In the genomic region with DNA sequence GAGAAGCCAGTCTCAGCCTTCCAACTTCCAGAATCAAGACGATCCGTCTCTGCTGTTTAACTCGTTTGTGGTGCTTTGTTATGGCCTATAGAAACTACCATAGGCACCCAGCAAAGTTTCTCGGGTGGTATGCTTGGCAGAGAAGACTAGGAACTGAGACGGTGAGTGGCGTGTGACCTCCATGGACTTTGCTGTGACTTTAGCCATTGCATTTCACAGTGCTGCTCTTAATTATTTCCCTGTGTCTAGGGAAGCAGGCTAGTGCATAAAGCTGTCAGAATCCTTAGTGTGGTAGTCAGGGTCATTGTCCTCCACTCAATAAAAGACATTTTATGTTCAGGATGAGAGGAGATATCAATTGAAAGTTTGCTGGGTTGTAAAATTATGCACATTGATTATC, we compare ENCODE assay signal across 17 mouse cellular contexts. TPM values are rescaled to one million over a fixed set of nuclear protein-coding genes. Genes with fewer than 3 reads are reported as not detected.
DNase-seq lines count a peak whose midpoint lies in the region; ATAC-seq and TF ChIP-seq lines count a peak whose summit lies in the region.
"Had no signal": no experiment of that assay in that cellular context is flagged by ENCODE, and none has a peak within 500 bp of the region (broad histone marks: within the 10 kb centered on the region; RNA-seq: fewer than 3 reads in every experiment).

No protein-coding gene starts in this region.

- H3K36me3 ChIP-seq in embryonic facial prominence, embryonic 13.5 days, result no peaks in the 10 kb centered on the region
- no peaks in the 10 kb centered on the region for H3K36me3 ChIP-seq in embryonic facial prominence, embryonic 10.5 days (replicated peaks)
- no peaks in the 10 kb centered on the region for H3K36me3 ChIP-seq in midbrain, embryonic 12.5 days
- no peaks in the 10 kb centered on the region for H3K36me3 ChIP-seq in midbrain, embryonic 11.5 days (ENCODE audit: control insufficient read depth, insufficient read depth, low read length)
- H3K36me3 ChIP-seq in hindbrain, embryonic 13.5 days, result no peaks in the 10 kb centered on the region
- no peaks in the 10 kb centered on the region for H3K36me3 ChIP-seq in stomach, embryonic 15.5 days
- H3K36me3 ChIP-seq: forebrain, embryonic 15.5 days; intestine, embryonic 15.5 days; limb, embryonic 13.5 days had no signal

- H3K4me2 ChIP-seq in embryonic facial prominence, embryonic 13.5 days, result no peak overlapping the region
- no peak overlapping the region for H3K4me2 ChIP-seq in midbrain, embryonic 12.5 days (replicated peaks)
- no peak overlapping the region for H3K4me2 ChIP-seq in midbrain, embryonic 11.5 days
- H3K4me2 ChIP-seq in hindbrain, embryonic 13.5 days, result no peak overlapping the region
- no peak overlapping the region for H3K4me2 ChIP-seq in stomach, embryonic 15.5 days
- H3K4me2 ChIP-seq: forebrain, embryonic 15.5 days; heart, embryonic 11.5 days; intestine, embryonic 15.5 days; limb, embryonic 13.5 days had no signal

- no peak for DNase-seq in embryonic facial prominence, embryonic 10.5 days (ENCODE audit: low spot score)
- no peak for DNase-seq in midbrain, embryonic 11.5 days (ENCODE audit: low spot score, missing footprints)
- DNase-seq in gastrocnemius, adult 2 months, result no peak
- DNase-seq in right cerebral cortex, adult 18-20 months, result no peak
- DNase-seq: adrenal gland, adult 2 months; cerebellum, adult 11-12 months had no signal

- H3K9me3 ChIP-seq in embryonic facial prominence, embryonic 13.5 days, result no peaks in the 10 kb centered on the region
- H3K9me3 ChIP-seq in embryonic facial prominence, embryonic 10.5 days, result no peaks in the 10 kb centered on the region
- no peaks in the 10 kb centered on the region for H3K9me3 ChIP-seq in midbrain, embryonic 12.5 days
- H3K9me3 ChIP-seq in midbrain, embryonic 11.5 days (ENCODE audit: control insufficient read depth, low read length), result no peaks in the 10 kb centered on the region
- no peaks in the 10 kb centered on the region for H3K9me3 ChIP-seq in hindbrain, embryonic 13.5 days
- H3K9me3 ChIP-seq in stomach, embryonic 15.5 days, result no peaks in the 10 kb centered on the region
- H3K9me3 ChIP-seq: forebrain, embryonic 15.5 days; intestine, embryonic 15.5 days; limb, embryonic 13.5 days had no signal

- H3K9ac ChIP-seq in embryonic facial prominence, embryonic 13.5 days, result no peak overlapping the region
- no peak overlapping the region for H3K9ac ChIP-seq in midbrain, embryonic 12.5 days (replicated peaks)
- no peak overlapping the region for H3K9ac ChIP-seq in midbrain, embryonic 11.5 days (ENCODE audit: low read length)
- no peak overlapping the region for H3K9ac ChIP-seq in hindbrain, embryonic 13.5 days
- H3K9ac ChIP-seq in stomach, embryonic 15.5 days, result no peak overlapping the region
- H3K9ac ChIP-seq: forebrain, embryonic 15.5 days; intestine, embryonic 15.5 days; limb, embryonic 13.5 days; liver, embryonic 14.5 days had no signal

- peaks cover 14% of the 10 kb centered on the region for H3K4me1 ChIP-seq in embryonic facial prominence, embryonic 13.5 days
- H3K4me1 ChIP-seq in embryonic facial prominence, embryonic 10.5 days, result peaks cover 18% of the 10 kb centered on the region
- peaks cover 15% of the 10 kb centered on the region for H3K4me1 ChIP-seq in midbrain, embryonic 12.5 days
- no peaks in the 10 kb centered on the region; the same call in 1 of the 2 replicates for H3K4me1 ChIP-seq in midbrain, embryonic 11.5 days (ENCODE audit: control insufficient read depth, insufficient read depth, low read length)
- peaks cover 3% of the 10 kb centered on the region; the same call in 1 of the 2 replicates for H3K4me1 ChIP-seq in hindbrain, embryonic 13.5 days (replicated peaks)
- H3K4me1 ChIP-seq in stomach, embryonic 15.5 days, result no peaks in the 10 kb centered on the region
- H3K4me1 ChIP-seq: intestine, embryonic 15.5 days had no signal

- 45% methylated on average over 6 of the region's 6 CpGs for WGBS in embryonic facial prominence, embryonic 13.5 days
- 49% methylated on average over 6 of the region's 6 CpGs for WGBS in embryonic facial prominence, embryonic 10.5 days
- 58% methylated on average over 6 of the region's 6 CpGs for WGBS in midbrain, embryonic 12.5 days
- WGBS in midbrain, embryonic 11.5 days, result 58% methylated on average over 6 of the region's 6 CpGs
- 34% methylated on average over 6 of the region's 6 CpGs for WGBS in hindbrain, embryonic 13.5 days
- WGBS in stomach, embryonic 15.5 days, result 72% methylated on average over 6 of the region's 6 CpGs

- no peaks in the 10 kb centered on the region for H3K27me3 ChIP-seq in embryonic facial prominence, embryonic 13.5 days
- H3K27me3 ChIP-seq in embryonic facial prominence, embryonic 10.5 days (replicated peaks; ENCODE audit: low read depth, poor library complexity, severe bottlenecking), result no peaks in the 10 kb centered on the region
- H3K27me3 ChIP-seq in midbrain, embryonic 12.5 days, result no peaks in the 10 kb centered on the region
- H3K27me3 ChIP-seq in midbrain, embryonic 11.5 days (ENCODE audit: control insufficient read depth, insufficient read depth, low read length), result no peaks in the 10 kb centered on the region
- no peaks in the 10 kb centered on the region for H3K27me3 ChIP-seq in hindbrain, embryonic 13.5 days
- H3K27me3 ChIP-seq in stomach, embryonic 15.5 days (replicated peaks), result no peaks in the 10 kb centered on the region
- H3K27me3 ChIP-seq: CH12.LX; forebrain, embryonic 15.5 days; intestine, embryonic 15.5 days; limb, embryonic 13.5 days had no signal

- H3K27ac ChIP-seq in embryonic facial prominence, embryonic 13.5 days, result peak overlapping the region; percentile 48
- H3K27ac ChIP-seq in embryonic facial prominence, embryonic 10.5 days (replicated peaks), result no peak overlapping the region
- peak overlapping the region; percentile 35; the same call in 1 of the 2 replicates for H3K27ac ChIP-seq in midbrain, embryonic 12.5 days (replicated peaks)
- H3K27ac ChIP-seq in midbrain, embryonic 11.5 days (ENCODE audit: low read depth, low read length), result no peak overlapping the region
- H3K27ac ChIP-seq in hindbrain, embryonic 13.5 days, result 0 out of 2 replicates have a peak overlapping the region, but pooled peaks have one; percentile 8
- peak overlapping the region; percentile 71; the same call in 1 of the 2 replicates for H3K27ac ChIP-seq in stomach, embryonic 15.5 days
- no peak overlapping the region for H3K27ac ChIP-seq in gastrocnemius, adult 2 months
- H3K27ac ChIP-seq: forebrain, embryonic 15.5 days; intestine, embryonic 15.5 days; kidney, postnatal 0 days; liver, embryonic 14.5 days had no signal

- no peak overlapping the region for H3K4me3 ChIP-seq in embryonic facial prominence, embryonic 13.5 days
- no peak overlapping the region for H3K4me3 ChIP-seq in embryonic facial prominence, embryonic 10.5 days
- H3K4me3 ChIP-seq in midbrain, embryonic 12.5 days, result no peak overlapping the region
- no peak overlapping the region for H3K4me3 ChIP-seq in midbrain, embryonic 11.5 days (ENCODE audit: low read depth, low read length)
- no peak overlapping the region for H3K4me3 ChIP-seq in hindbrain, embryonic 13.5 days
- no peak overlapping the region for H3K4me3 ChIP-seq in stomach, embryonic 15.5 days (replicated peaks)
- no peak overlapping the region for H3K4me3 ChIP-seq in gastrocnemius, adult 2 months
- H3K4me3 ChIP-seq: forebrain, embryonic 15.5 days; intestine, embryonic 15.5 days; limb, embryonic 13.5 days had no signal

- ATAC-seq in embryonic facial prominence, embryonic 13.5 days (ENCODE audit: insufficient number of reproducible peaks, insufficient read depth, low FRiP score, low TSS enrichment, low read depth), result no peak
- no peak for ATAC-seq in midbrain, embryonic 12.5 days (ENCODE audit: low FRiP score, low read depth)
- no peak for ATAC-seq in midbrain, embryonic 11.5 days (ENCODE audit: low FRiP score)
- ATAC-seq in hindbrain, embryonic 13.5 days (ENCODE audit: low FRiP score), result no peak; the same call in 1 of the 2 replicates
- no peak for ATAC-seq in stomach, embryonic 15.5 days (ENCODE audit: insufficient read depth, low FRiP score, low read depth)

- no peak for TF ChIP-seq CTCF in gastrocnemius, adult 2 months (IDR thresholded peaks at IDR 0.05)

- intact Hi-C loops in gastrocnemius, adult 2 months (cut with DNase I), result no loop called here

RNA-seq across cellular contexts. Expression of gene Mboat1, which starts 49.3 kb away (rescaled TPM):
- 12.3 and 13.5 TPM in 2 replicates for polyA plus RNA-seq in embryonic facial prominence, embryonic 13.5 days (2015; fragmentation: Nextera tagmentation; extraction: Ambion mirVana)
- 6.3 and 7.6 TPM in 2 replicates for polyA plus RNA-seq in embryonic facial prominence, embryonic 10.5 days (2016; fragmentation: Nextera tagmentation; extraction: Ambion mirVana)
- polyA plus RNA-seq in midbrain, embryonic 12.5 days (2016; fragmentation: Nextera tagmentation; extraction: Ambion mirVana), result 5.1 and 8.5 TPM in 2 replicates
- 5.8 and 7.2 TPM in 2 replicates for polyA plus RNA-seq in midbrain, embryonic 11.5 days (2014; fragmentation: Nextera tagmentation; extraction: Ambion mirVana)
- polyA plus RNA-seq in hindbrain, embryonic 13.5 days (2015; fragmentation: Nextera tagmentation; extraction: Ambion mirVana), result 2.6 and 3.0 TPM in 2 replicates
- 50.0 and 54.3 TPM in 2 replicates for polyA plus RNA-seq in stomach, embryonic 15.5 days (2015; fragmentation: Nextera tagmentation; extraction: Ambion mirVana)
- total RNA-seq in gastrocnemius, adult 2 months (2021), result 1 to 10 TPM; 1.2 to 3.7 TPM

Comparison
In these comparisons a context has a peak if more than half of its experiments do, and no peak if none do; other contexts are left out.
1. H3K27ac ChIP-seq: peak in embryonic facial prominence, embryonic 13.5 days (single experiment), midbrain, embryonic 12.5 days (single experiment), hindbrain, embryonic 13.5 days (single experiment) and stomach, embryonic 15.5 days (single experiment); none in embryonic facial prominence, embryonic 10.5 days (single experiment), midbrain, embryonic 11.5 days (single experiment) and gastrocnemius, adult 2 months (single experiment).